Mouse (Mus musculus) liver, adult 2 months (tissue): ENCODE data around the gene Trappc3.

ENCODE experiments used
- CTCF ChIP-seq: fragments of 200-500 bp; IDR thresholded peaks from 2 replicates; pipeline ENCODE4 v1.5.1; 2011; ENCODE audit warnings: low read depth, low read length, control low read depth
- POLR2A ChIP-seq: fragments of 200-500 bp; IDR thresholded peaks from 2 replicates; pipeline ENCODE4 v1.6.1; 2011; ENCODE audit warnings: low read length, control low read depth; ENCODE audit not compliant: insufficient read depth; ENCODE audit errors: extremely low read depth

- TF ChIP-seq CTCF (no peak), POLR2A (no peak)
Observed at GRCm38 (mm10) chr4:126305428-126305827, 43.3 kb downstream of the Trappc3 start.
